Mouse (Mus musculus) small intestine, adult 2 months (tissue): ENCODE results near the gene Irf2.

Experiments used
- CTCF ChIP-seq: fragments of 200-500 bp; IDR thresholded peaks from 2 replicates; pipeline ENCODE4 v1.5.1; 2012; ENCODE audit warnings: low read depth, mild to moderate bottlenecking, control low read depth, inconsistent platforms, low read length, moderate library complexity, mixed read lengths; ENCODE audit not compliant: insufficient replicate concordance, insufficient read length; ENCODE audit errors: extremely low read depth
- POLR2A ChIP-seq: fragments of 200-500 bp; IDR thresholded peaks from 2 replicates; pipeline ENCODE4 v1.6.1; 2012; ENCODE audit warnings: low read depth, mild to moderate bottlenecking, control low read depth, inconsistent platforms, low read length, moderate library complexity

DNA sequence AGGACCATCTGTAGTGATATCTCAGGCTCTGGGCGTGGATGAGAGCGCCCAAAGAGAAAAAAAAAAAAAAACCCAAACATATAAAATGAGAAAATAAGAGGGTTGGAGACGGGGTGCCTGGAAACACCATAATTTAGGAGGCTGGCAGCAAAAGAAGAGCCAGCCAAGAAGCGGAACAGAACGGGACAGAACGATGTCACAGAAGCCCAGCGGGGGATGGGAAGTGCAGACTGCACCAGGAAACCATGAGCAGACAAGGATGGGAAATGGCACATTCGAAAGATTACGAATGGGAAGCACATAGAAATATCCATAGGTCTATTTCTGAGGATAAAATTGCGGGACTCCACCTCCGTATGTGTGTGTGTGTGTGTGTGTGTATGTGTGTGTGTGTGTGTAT, 4.0 kb upstream of the Irf2 start:
- TF ChIP-seq CTCF: no peak
- TF ChIP-seq POLR2A: no peak
